Mouse (Mus musculus) frontal cortex, postnatal 10 days (tissue): ENCODE measurements at regions not wholly inside any gene's neighbourhood (a gene's known extent, or its start where the extent isn't known, plus 50 kb on each side); places are given as distances from the start of the nearest gene placed in this dataset.
A peak's percentile ranks its signal among the peaks of the same experiment; 100 is the strongest.
"Not testable (repeated sequence)": the region's sequence is repeated elsewhere in the genome, so short reads cannot be mapped to it uniquely, and the experiment has no call there.

Source experiments
- DNase-seq, 2 experiments: peaks; one replicate each; pipeline ENCODE4 v3.0.0; 2022; ENCODE audit warnings: low spot score in 2 of 2, mixed read lengths in 1 of 2

DNA sequence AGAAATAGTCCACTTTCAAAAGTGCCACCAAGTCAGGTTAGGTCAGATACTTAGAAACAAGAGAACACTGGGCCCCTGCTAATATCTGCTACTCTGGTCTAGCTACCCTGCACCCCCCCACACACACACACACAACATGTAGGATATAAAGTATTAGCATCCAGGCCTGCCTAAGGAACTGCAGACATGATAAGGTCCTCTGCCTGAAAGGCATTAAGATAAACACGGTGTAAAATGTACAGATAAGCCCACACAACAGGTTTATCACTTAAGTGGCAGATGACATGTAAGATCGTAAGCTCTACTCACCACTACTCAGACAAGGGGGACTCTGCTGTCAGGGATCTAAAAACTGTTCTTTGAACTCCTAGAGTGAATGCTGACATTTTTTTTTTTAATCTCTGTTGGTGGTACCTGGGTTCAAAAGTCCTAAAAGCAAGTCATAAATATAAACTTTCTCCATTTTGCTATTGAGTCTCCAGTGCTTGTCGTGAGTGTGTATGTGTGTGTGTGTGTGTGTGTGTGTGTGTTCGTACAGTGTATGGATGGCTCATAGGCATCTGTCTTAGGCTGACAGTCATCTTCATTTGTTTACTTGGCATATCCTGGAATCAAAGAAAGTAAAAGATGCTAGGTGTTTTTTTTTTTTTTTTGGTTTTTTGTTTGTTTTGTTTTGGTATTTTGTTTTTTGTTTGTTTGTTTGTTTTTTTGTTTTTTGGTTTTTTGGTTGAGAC lies 52.2 kb downstream of the Gm9817 start:
- DNase-seq: no peak

DNA sequence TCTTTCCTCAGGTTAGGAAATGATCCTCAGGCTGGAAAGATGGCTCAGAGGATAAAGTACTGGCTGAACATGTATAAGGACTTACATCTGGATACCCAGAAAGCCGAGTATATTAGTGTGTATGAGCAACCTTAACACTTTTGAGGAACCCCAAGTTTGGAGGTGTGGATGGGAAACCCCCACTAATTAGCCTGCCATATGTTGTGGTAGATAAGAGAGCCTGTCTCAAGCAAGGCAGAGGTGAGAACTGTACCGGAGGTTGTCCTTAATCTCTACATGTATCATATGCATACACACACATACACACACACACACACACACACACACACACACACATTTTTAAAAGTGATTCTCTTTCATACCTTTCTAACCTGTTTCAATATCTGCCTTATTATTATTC lies 62.1 kb downstream of the Gm9817 start:
- DNase-seq: no peak

- DNase-seq: no peak
Measured at GRCm38 (mm10) chr13:45145129-45145528, 66.6 kb downstream of the Gm9817 start.

- no peak for DNase-seq
Measured at GRCm38 (mm10) chr13:45156223-45156622, 77.7 kb downstream of the Gm9817 start.

DNA sequence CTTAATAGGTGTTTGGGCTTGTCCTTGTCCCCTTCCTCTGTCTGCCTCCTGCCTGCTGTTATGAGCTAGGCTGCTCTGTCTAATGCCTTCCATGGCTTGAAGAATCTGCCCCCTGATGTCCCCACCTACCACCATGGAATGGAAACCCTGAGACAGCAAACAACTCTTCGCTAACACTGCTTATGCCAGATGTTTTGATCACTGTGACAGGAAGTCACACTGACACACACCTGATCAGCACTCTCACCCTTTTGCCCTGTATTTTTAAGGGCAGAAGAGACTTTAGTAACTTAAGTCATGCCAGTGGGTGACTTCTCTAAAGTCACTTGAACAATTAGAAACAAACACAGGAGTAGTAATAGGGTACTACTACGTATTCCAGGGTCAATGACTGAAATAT lies 78.5 kb downstream of the Gm9817 start:
- no peak for DNase-seq

DNA sequence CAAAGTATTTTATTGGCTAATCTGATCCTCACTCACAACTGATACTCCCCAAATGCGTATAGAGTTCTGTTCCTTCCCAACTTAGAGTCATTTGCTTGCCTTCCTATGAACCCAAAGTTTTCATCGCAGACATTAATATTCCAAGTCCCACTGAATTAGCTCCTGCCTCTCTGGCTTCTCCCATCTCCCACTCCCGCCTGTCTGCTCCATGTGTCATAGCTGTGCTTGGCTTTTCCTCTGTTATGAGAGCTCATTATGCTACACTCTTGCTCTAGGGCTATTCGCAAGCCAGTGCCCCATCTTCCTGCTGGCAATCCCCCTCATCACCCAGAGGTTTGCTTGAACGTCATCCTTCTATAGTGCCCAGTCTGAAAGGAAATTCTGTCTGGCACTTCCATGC lies 81.8 kb downstream of the Gm9817 start:
- DNase-seq: no peak

DNA sequence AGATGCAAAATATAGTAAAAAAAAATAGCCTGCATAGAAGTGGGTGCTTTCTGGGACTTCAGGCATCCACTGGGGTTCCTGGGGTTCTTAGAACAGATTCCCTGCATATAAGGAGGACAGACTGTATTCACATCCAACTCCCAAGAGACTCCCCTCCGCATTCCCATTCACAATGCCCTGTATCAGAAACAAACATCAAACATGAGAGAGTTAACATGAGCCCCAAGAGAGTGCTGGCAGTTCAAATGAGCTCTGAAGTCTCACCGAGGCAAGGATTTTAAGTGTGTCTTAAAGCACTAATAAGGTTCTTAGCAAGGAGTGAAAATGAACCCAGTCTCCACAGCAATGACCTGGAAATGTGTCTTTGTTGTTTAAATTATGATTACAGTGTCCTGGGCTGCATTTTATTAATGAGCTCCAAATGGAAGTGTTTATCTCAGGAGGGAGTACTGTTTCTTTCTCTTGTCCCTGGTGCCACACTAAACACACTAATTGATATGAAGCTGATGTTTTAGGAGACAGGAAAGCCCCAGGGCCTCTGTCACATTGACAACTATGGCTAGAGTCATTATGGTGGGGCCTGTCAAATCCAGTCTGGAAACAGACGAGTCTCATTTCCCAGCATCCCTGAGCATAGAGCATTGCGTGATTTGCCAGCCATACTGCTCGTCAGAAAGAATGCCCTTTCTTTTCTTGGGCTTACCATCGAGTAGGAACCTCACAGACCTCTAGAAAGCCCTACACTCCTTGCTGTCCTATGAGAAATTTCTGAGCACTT lies 85.7 kb downstream of the Gm9817 start:
- DNase-seq: no peak

DNA sequence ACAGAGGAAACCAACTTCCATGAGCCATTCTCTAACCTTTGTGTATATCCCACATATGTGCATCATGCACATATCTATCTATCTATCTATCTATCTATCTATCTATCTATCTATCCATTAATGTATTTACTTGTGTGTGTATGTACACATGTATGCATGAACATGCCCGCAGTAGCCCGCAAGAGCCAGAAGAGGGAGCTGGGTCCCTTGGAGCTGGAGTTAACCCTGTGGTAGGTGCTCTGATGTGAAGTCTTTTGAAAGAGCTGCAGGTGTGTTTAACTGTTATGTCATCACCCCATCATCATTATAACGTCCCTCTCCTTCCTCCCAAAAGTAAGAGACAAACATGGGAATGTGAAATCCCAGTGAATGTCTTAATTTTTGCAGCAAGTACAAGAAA lies 86.7 kb downstream of the Gm9817 start:
- DNase-seq: no peak

DNA sequence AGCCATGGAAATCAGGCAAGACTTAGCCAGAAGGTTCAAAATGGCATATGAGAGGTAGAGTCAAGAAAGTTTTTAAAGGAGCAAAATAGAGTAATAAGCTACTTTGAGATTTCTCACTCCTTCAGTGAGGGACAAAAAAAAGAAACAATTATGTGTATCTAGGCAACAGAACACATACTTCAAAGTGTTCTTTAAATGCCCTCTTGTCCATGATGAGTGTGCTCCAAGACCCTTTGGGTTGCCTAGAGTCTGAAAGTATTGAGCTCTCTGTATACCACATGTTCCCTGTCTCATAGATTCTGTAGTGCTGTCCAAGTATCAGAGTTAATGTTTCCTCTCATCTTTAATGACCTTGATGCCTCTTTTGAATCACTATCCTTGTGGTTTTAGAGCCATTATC lies 91.2 kb downstream of the Gm9817 start:
- no peak for DNase-seq

GRCm38 (mm10) chr13:45173139-45173538 lies 94.6 kb downstream of the Gm9817 start:
- no peak for DNase-seq

DNA sequence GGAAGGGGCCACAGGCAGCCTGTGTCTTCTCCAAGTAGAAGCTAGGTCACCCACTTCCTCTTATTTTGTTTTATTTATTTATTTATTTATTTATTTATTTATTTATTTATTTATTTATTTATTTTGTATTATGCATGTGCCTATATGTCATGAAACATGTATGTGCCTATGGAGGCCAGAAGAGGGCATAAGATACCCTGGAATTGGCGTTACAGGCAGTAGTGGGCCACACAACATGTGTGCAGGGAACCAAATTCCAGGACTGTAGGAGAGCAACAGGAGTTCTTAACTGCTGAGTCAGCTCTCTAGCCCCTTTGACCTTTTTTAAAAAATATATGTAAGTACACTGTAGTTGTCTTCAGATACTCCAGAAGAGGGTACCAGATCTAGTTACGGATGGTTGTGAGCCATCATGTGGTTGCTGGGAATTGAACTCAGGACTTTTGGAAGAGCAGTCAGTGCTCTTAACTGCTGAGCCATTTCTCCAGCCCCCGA lies 97.3 kb downstream of the Gm9817 start:
- DNase-seq: not testable (repeated sequence)

- no peak for DNase-seq
Measured at GRCm38 (mm10) chr13:45181529-45182230, 103.2 kb downstream of the Gm9817 start.

- no peak for DNase-seq
Measured at GRCm38 (mm10) chr13:45189389-45189788, 110.9 kb downstream of the Gm9817 start.

GRCm38 (mm10) chr13:45190151-45190550 lies 111.7 kb downstream of the Gm9817 start:
- no peak for DNase-seq

DNA sequence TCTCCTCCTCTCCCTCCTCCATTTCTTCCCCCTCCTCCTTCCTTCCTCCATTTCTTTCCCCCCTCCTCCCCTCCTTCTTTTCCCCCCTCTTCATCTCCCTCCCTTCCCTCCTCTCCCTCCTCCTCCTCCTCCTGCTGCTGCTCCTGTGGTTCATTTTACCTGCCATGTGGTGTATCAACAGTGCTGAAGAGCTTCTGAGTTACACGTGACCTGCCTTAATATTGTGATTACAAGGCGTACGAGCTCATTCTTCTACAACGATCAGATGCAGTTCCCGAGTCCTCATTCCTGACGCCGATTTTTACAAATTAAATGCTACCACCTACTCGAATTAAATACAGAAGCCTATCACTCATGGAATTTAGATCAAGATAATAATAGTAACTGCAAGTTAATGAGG lies 113.6 kb downstream of the Gm9817 start:
- no peak for DNase-seq

DNA sequence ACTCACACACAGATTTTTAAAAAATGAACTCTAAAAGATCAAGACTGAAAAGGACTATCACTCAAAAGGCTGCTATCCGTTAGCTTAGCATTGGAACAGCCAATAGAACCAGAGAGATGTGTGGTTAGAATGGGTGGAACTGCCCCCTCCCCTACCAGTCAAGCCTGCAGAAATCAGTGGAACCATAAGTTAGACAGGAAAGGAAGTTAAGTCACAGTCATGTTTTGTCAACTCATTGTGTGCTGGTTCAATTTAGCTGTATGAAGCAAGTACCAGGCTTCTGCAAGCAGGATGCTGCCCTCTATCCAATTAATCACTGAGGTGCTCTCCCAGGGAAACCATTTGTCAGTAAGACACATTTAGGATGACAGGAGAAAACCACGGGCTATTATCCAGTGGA lies 117.1 kb downstream of the Gm9817 start:
- DNase-seq: no peak

DNA sequence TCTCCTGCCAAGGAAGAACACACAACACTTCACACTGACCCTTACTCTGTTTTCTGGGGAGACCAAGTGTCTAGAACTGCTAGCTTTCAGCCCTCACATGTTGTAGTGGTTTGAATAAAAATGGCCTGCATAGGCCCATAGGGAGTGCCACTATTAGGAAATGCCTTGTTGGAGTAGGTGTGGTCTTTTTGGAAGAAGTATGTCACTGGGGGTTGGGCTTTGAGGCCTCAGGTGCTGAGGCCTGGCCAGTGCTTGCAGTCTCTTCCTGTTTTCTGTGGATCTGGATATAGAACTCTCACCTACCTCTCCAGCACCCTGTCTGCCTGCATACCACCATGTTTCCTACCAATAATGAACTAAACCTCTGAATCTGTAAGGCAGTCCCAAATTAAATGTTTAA lies 117.9 kb downstream of the Gm9817 start:
- no peak for DNase-seq

GRCm38 (mm10) chr13:45200511-45201120 lies 122.1 kb downstream of the Gm9817 start:
- peak in 1 of 2 experiments; percentile 19 for DNase-seq

DNA sequence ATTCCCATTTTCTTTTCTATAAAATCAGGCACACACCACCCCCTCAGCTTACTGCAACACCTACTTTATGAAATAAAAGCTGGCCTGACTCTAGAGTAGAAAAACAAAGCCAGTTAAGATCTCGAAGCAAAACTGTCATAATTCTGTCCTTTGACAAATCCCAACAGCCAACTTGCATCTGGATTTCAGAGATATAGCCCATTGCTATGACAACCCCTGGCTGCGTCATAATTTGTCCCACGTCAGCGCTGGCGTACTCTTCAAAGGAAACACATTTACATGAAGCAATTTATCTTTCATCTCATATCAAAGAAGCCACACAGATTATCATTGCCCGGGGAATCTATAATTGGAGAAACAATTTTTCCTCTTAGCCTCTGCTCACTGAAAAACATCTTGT lies 126.4 kb downstream of the Gm9817 start:
- DNase-seq: peak; percentile 28 to 44

DNA sequence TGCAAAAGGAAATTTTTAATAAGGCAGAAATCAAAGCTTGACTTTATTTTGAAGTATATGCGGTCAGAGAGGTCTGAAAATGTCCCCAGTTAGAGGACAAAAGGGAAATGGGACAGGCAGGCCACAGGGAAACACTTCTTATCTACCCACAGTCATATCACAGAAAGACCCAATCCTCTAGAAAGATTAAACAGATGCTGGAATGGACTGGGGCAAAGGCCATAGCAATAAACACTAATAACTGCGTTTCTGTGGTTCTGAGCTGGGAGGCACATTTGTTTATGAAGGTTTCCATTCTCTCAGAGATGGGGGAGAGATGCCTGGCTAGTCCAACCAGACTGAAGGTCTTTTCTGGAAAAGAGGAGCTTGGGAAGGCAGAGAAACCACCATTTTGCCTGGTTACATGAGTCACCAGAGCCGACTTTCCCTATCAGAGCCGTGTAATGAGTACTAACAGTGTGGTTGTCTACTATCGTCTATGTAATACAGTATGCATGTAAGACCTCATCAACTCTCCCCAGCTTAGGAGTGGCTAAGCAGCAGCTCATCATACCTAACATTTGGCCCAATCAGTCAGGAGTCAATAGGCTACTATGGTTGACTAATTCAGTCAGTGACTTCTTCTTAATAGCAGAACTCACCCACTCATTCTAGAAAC lies 130.2 kb downstream of the Gm9817 start:
- DNase-seq: no peak

- DNase-seq: no peak
Measured at GRCm38 (mm10) chr13:45211241-45211640, 132.7 kb downstream of the Gm9817 start.
